Mouse (Mus musculus) liver, adult (tissue): Measurements from ENCODE around the gene 3110009E18Rik.

Experiments
- GATA4 ChIP-seq: IDR thresholded peaks from 2 replicates; pipeline ENCODE4 v1.6.1; 2014; ENCODE audit warnings: mild to moderate bottlenecking, low read length; ENCODE audit not compliant: insufficient replicate concordance

3110009E18Rik gene

GRCm38 (mm10) chr1:120237068-120237467 is 116.1 kb downstream of the 3110009E18Rik start:
- no peak for TF ChIP-seq GATA4
